Mouse (Mus musculus): Measurements from ENCODE around the gene Tppp3.

- TF ChIP-seq CTCF (IDR thresholded peaks at IDR 0.05; ENCODE audit: insufficient read depth, low read length) (peak; percentile 98), POLR2A (IDR thresholded peaks at IDR 0.05; ENCODE audit: borderline replicate concordance, extremely low read depth, low read depth, low read length) (no peak)
Observed at GRCm38 (mm10) chr8:105516018-105516645, 44.8 kb upstream of the Tppp3 start.
